Mouse (Mus musculus): ENCODE results near the gene Srrm1.

DNA sequence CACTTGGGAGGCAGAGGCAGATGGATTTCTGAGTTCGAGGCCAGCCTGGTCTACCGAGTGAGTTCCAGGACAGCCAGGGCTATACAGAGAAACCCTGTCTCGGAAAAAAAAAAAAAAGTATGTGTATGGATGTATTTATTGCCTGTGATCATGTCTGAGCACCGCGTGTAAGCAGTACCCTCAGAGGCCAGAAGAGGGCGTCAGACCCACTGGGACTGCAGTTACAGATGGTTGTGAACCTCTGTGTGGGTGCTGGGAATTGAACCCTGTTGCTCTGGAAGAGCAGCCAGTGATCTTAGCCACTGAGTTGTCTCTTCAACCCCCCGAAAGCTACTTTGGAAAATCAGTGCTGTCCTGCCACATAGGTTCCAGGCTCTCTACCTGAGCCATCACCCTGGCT lies 69.2 kb downstream of the Srrm1 start:
- peak; percentile 41 for TF ChIP-seq CTCF (IDR thresholded peaks at IDR 0.05)
- no peak for TF ChIP-seq POLR2A (IDR thresholded peaks at IDR 0.05; ENCODE audit: insufficient read depth, low read depth, low read length)
- no peak for TF ChIP-seq EP300 (IDR thresholded peaks at IDR 0.05; ENCODE audit: insufficient read depth, low read depth, low read length)
